Mouse (Mus musculus): ENCODE data around the gene Ly6g6c. TPM values are rescaled to one million over a fixed set of nuclear protein-coding genes. Genes with fewer than 3 reads are reported as not detected.
A peak's percentile ranks its signal among the peaks of the same experiment; 100 is the strongest.

The Ly6g6c gene
- polyA plus RNA-seq, 1 experiment from 2014 or later, result 0.44 TPM

- 0 out of 2 replicates have a peak, but pooled peaks cover 3% of the 10 kb centered on the region for H3K27me3 ChIP-seq (replicated peaks)
- 79% methylated on average over 5 of the region's 5 CpGs for WGBS (ENCODE audit: insufficient replicate concordance)
- H3K27ac ChIP-seq, result peak overlapping the region; percentile 77; the same call in 1 of the 2 replicates
- H3K9me3 ChIP-seq (replicated peaks), result no peaks in the 10 kb centered on the region
- peaks cover 74% of the 10 kb centered on the region for H3K4me1 ChIP-seq
- H3K4me2 ChIP-seq, result no peak overlapping the region
- H3K4me3 ChIP-seq, result no peak overlapping the region
- no peaks in the 10 kb centered on the region for H3K36me3 ChIP-seq
- no peak for ATAC-seq
- H3K9ac ChIP-seq, result 0 out of 2 replicates have a peak overlapping the region, but pooled peaks have one; percentile 13
Observed at GRCm38 (mm10) chr17:35023221-35023620, 42.0 kb upstream of the Ly6g6c start.

- H3K4me3 ChIP-seq, result no peak overlapping the region
- no peaks in the 10 kb centered on the region for H3K9me3 ChIP-seq (replicated peaks)
- H3K36me3 ChIP-seq, result no peaks in the 10 kb centered on the region
- 0 out of 2 replicates have a peak overlapping the region, but pooled peaks have one; percentile 4 for H3K4me2 ChIP-seq
- H3K27ac ChIP-seq, result peak overlapping the region; percentile 42
- ATAC-seq, result no peak
- H3K27me3 ChIP-seq (replicated peaks), result 0 out of 2 replicates have a peak, but pooled peaks cover 3% of the 10 kb centered on the region
- H3K9ac ChIP-seq, result 0 out of 2 replicates have a peak overlapping the region, but pooled peaks have one; percentile 13
- peaks cover 79% of the 10 kb centered on the region for H3K4me1 ChIP-seq
- 19% methylated on average over 4 of the region's 4 CpGs for WGBS (ENCODE audit: insufficient replicate concordance)
Observed at GRCm38 (mm10) chr17:35023756-35024155, 41.4 kb upstream of the Ly6g6c start.

- no peaks in the 10 kb centered on the region for H3K36me3 ChIP-seq
- H3K4me2 ChIP-seq, result no peak overlapping the region
- H3K9me3 ChIP-seq (replicated peaks), result no peaks in the 10 kb centered on the region
- H3K27me3 ChIP-seq (replicated peaks), result 0 out of 2 replicates have a peak, but pooled peaks cover 3% of the 10 kb centered on the region
- ATAC-seq, result no peak
- 52% methylated on average over 13 of the region's 13 CpGs for WGBS (ENCODE audit: insufficient replicate concordance)
- H3K4me3 ChIP-seq, result no peak overlapping the region
- peak overlapping the region; percentile 39 for H3K27ac ChIP-seq
- no peak overlapping the region for H3K9ac ChIP-seq
- peaks cover 84% of the 10 kb centered on the region for H3K4me1 ChIP-seq
Observed at GRCm38 (mm10) chr17:35024261-35024660, 40.9 kb upstream of the Ly6g6c start.

- peaks cover 90% of the 10 kb centered on the region for H3K4me1 ChIP-seq
Observed at GRCm38 (mm10) chr17:35024691-35025488, 40.3 kb upstream of the Ly6g6c start.

GRCm38 (mm10) chr17:35026206-35026605, 39.0 kb upstream of the Ly6g6c start:
- no peak overlapping the region for H3K27ac ChIP-seq

More at GRCm38 (mm10) chr17:35024691-35025488, 40.3 kb upstream of the Ly6g6c start:
- H3K9ac ChIP-seq, result no peak overlapping the region
- 0 out of 2 replicates have a peak, but pooled peaks cover 3% of the 10 kb centered on the region for H3K27me3 ChIP-seq (replicated peaks)
- H3K36me3 ChIP-seq, result no peaks in the 10 kb centered on the region
- no peak overlapping the region; the same call in 1 of the 2 replicates for H3K4me2 ChIP-seq
- no peak overlapping the region for H3K4me3 ChIP-seq
- H3K27ac ChIP-seq, result no peak overlapping the region
- no peak for ATAC-seq
- H3K9me3 ChIP-seq (replicated peaks), result no peaks in the 10 kb centered on the region
- WGBS (ENCODE audit: insufficient replicate concordance), result 58% methylated on average over 8 of the region's 10 CpGs

GRCm38 (mm10) chr17:35027277-35028068, 37.7 kb upstream of the Ly6g6c start, which contains the start of gene Sapcd1:
TSS of gene Sapcd1 (minus strand) at chr17:35028016.
- peak within 1 kb of the TSS; percentile 10; the same call in 1 of the 2 replicates for H3K9ac ChIP-seq
- no peak within 1 kb of the TSS for H3K4me3 ChIP-seq
- peaks cover 93% of the 10 kb centered on the region for H3K4me1 ChIP-seq
- H3K27ac ChIP-seq, result peak within 1 kb of the TSS; percentile 17; the same call in 1 of the 2 replicates
- H3K27me3 ChIP-seq (replicated peaks), result 0 out of 2 replicates have a peak, but pooled peaks cover 6% of the 10 kb centered on the region
- no peaks in the 10 kb centered on the region for H3K9me3 ChIP-seq (replicated peaks)
- no peak within 1 kb of the TSS for H3K4me2 ChIP-seq
- ATAC-seq, result no peak
- 52% methylated on average over 13 of the region's 13 CpGs for WGBS (ENCODE audit: insufficient replicate concordance)
- no peaks in the 10 kb centered on the region for H3K36me3 ChIP-seq

More at GRCm38 (mm10) chr17:35026206-35026605, 39.0 kb upstream of the Ly6g6c start:
- Histone ChIP-seq H3K4me1 (peaks cover 93% of the 10 kb centered on the region), H3K4me3 (no peak overlapping the region), H3K36me3 (no peaks in the 10 kb centered on the region), H3K4me2 (no peak overlapping the region), H3K27me3 (replicated peaks) (0 out of 2 replicates have a peak, but pooled peaks cover 6% of the 10 kb centered on the region), H3K9ac (no peak overlapping the region), H3K9me3 (replicated peaks) (no peaks in the 10 kb centered on the region)
- ATAC-seq, result no peak
- 65% methylated on average over 5 of the region's 5 CpGs for WGBS (ENCODE audit: insufficient replicate concordance)

- Histone ChIP-seq H3K4me2 (no peak overlapping the region), H3K36me3 (no peaks in the 10 kb centered on the region), H3K27me3 (replicated peaks) (0 out of 2 replicates have a peak, but pooled peaks cover 6% of the 10 kb centered on the region), H3K9me3 (replicated peaks) (no peaks in the 10 kb centered on the region), H3K9ac (no peak overlapping the region), H3K4me3 (no peak overlapping the region), H3K4me1 (peaks cover 87% of the 10 kb centered on the region), H3K27ac (no peak overlapping the region)
- WGBS (ENCODE audit: insufficient replicate concordance), result 72% methylated on average over 2 of the region's 2 CpGs
- no peak for ATAC-seq
Observed at GRCm38 (mm10) chr17:35028315-35028714, 36.9 kb upstream of the Ly6g6c start.

- H3K36me3 ChIP-seq, result no peaks in the 10 kb centered on the region
- 0 out of 2 replicates have a peak overlapping the region, but pooled peaks have one; percentile 10 for H3K4me2 ChIP-seq
- H3K9ac ChIP-seq, result no peak overlapping the region
- ATAC-seq, result no peak
- 0 out of 2 replicates have a peak, but pooled peaks cover 3% of the 10 kb centered on the region for H3K27me3 ChIP-seq (replicated peaks)
- H3K4me3 ChIP-seq, result no peak overlapping the region
- 42% methylated on average over 19 of the region's 19 CpGs for WGBS (ENCODE audit: insufficient replicate concordance)
- H3K9me3 ChIP-seq (replicated peaks), result no peaks in the 10 kb centered on the region
- H3K4me1 ChIP-seq, result peaks cover 76% of the 10 kb centered on the region
- no peak overlapping the region for H3K27ac ChIP-seq
Observed at GRCm38 (mm10) chr17:35029691-35030532, 35.3 kb upstream of the Ly6g6c start.

- Histone ChIP-seq H3K9ac (no peak overlapping the region), H3K27ac (no peak overlapping the region), H3K9me3 (replicated peaks) (no peaks in the 10 kb centered on the region), H3K36me3 (no peaks in the 10 kb centered on the region), H3K4me3 (no peak overlapping the region), H3K27me3 (replicated peaks) (0 out of 2 replicates have a peak, but pooled peaks cover 3% of the 10 kb centered on the region), H3K4me2 (no peak overlapping the region), H3K4me1 (peaks cover 66% of the 10 kb centered on the region)
- ATAC-seq, result no peak
- WGBS (ENCODE audit: insufficient replicate concordance), result 91% methylated on average over 11 of the region's 11 CpGs
Observed at GRCm38 (mm10) chr17:35031272-35031671, 33.9 kb upstream of the Ly6g6c start.

- no peaks in the 10 kb centered on the region for H3K36me3 ChIP-seq
- H3K4me1 ChIP-seq, result peaks cover 62% of the 10 kb centered on the region
- H3K27me3 ChIP-seq (replicated peaks), result 0 out of 2 replicates have a peak, but pooled peaks cover 3% of the 10 kb centered on the region
- H3K27ac ChIP-seq, result no peak overlapping the region
- no peak overlapping the region for H3K4me2 ChIP-seq
- 59% methylated on average over 7 of the region's 7 CpGs for WGBS (ENCODE audit: insufficient replicate concordance)
- no peaks in the 10 kb centered on the region for H3K9me3 ChIP-seq (replicated peaks)
- no peak overlapping the region for H3K4me3 ChIP-seq
- ATAC-seq, result no peak
- no peak overlapping the region for H3K9ac ChIP-seq
Observed at GRCm38 (mm10) chr17:35031880-35032279, 33.3 kb upstream of the Ly6g6c start.
